Mouse (Mus musculus): ENCODE results near the gene Fmo5.

The Fmo5 gene

GRCm38 (mm10) chr3:97628391-97629001 is at the start of gene Fmo5:
Gene Fmo5 (plus strand): TSS chr3:97628804.
- peak; percentile 72 for DNase-seq

GRCm38 (mm10) chr3:97585383-97586160 is 43.0 kb upstream of the Fmo5 start:
- DNase-seq: peak; percentile 51

GRCm38 (mm10) chr3:97587656-97588055 is 40.9 kb upstream of the Fmo5 start:
- DNase-seq: no peak

GRCm38 (mm10) chr3:97590699-97591098 is 37.9 kb upstream of the Fmo5 start:
- DNase-seq: no peak

- no peak for DNase-seq
Measured at GRCm38 (mm10) chr3:97593089-97593488, 35.5 kb upstream of the Fmo5 start.

GRCm38 (mm10) chr3:97594140-97594539 is 34.5 kb upstream of the Fmo5 start:
- no peak for DNase-seq

- DNase-seq: no peak
Measured at GRCm38 (mm10) chr3:97595066-97595465, 33.5 kb upstream of the Fmo5 start.

- DNase-seq: no peak
Measured at GRCm38 (mm10) chr3:97596796-97597195, 31.8 kb upstream of the Fmo5 start.

GRCm38 (mm10) chr3:97600050-97600832 is 28.4 kb upstream of the Fmo5 start:
- no peak for DNase-seq

- peak; percentile 43 for DNase-seq
Measured at GRCm38 (mm10) chr3:97609201-97609844, 19.3 kb upstream of the Fmo5 start.

GRCm38 (mm10) chr3:97609845-97610410 is 18.7 kb upstream of the Fmo5 start, which contains the start of gene Chd1l:
Gene Chd1l (minus strand): TSS chr3:97610203.
- peak; percentile 87 for DNase-seq

- no peak for DNase-seq
Measured at GRCm38 (mm10) chr3:97611021-97611420, 17.6 kb upstream of the Fmo5 start.

- no peak for DNase-seq
Measured at GRCm38 (mm10) chr3:97615154-97615553, 13.4 kb upstream of the Fmo5 start.

GRCm38 (mm10) chr3:97615933-97616332 is 12.7 kb upstream of the Fmo5 start:
- no peak for DNase-seq

- DNase-seq: no peak
Measured at GRCm38 (mm10) chr3:97617091-97617825, 11.3 kb upstream of the Fmo5 start.

GRCm38 (mm10) chr3:97617899-97618298 is 10.7 kb upstream of the Fmo5 start:
- no peak for DNase-seq

- DNase-seq: no peak
Measured at GRCm38 (mm10) chr3:97620657-97621056, 7.9 kb upstream of the Fmo5 start.

GRCm38 (mm10) chr3:97624611-97625010 is 4.0 kb upstream of the Fmo5 start:
- DNase-seq: no peak

GRCm38 (mm10) chr3:97627893-97628292 is 711 bp upstream of the Fmo5 start:
- DNase-seq: peak; percentile 15

- DNase-seq: no peak
Measured at GRCm38 (mm10) chr3:97629941-97630340, 1.3 kb downstream of the Fmo5 start.

GRCm38 (mm10) chr3:97630746-97631145 is 2.1 kb downstream of the Fmo5 start:
- no peak for DNase-seq

GRCm38 (mm10) chr3:97631258-97631860 is 2.8 kb downstream of the Fmo5 start:
- DNase-seq: no peak
